Mouse (Mus musculus) thymus, postnatal 36 days (tissue): ENCODE measurements around the gene Fam47c.

Experiments used
- DNase-seq, 2 experiments: peaks; one replicate each; pipeline ENCODE4 v3.0.0; 2022; ENCODE audit warnings: mixed read lengths in 2 of 2

The Fam47c gene

DNA sequence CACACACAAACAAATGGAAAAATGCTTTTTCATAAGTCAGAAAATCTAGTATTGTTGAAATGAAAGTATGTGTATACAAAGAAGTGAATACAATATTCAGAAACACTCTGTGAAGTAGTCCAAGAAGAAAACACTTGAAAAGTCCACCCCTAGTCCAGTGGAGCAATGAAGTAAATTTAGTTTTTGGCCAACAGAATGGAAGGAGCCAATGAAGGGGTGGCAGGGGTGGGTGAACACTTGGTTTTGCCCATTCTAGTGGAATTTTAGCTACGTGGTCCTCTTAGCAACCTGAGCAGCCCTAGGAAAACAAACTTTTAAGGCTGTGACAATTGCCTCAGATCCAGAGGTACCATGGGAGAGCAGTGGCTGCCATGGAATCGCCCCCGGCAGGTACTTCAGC is at the start of gene Fam47c:
Gene Fam47c (plus strand): TSS at position 301 of the 400 bp plus-strand sequence.
- DNase-seq = no peak

DNA sequence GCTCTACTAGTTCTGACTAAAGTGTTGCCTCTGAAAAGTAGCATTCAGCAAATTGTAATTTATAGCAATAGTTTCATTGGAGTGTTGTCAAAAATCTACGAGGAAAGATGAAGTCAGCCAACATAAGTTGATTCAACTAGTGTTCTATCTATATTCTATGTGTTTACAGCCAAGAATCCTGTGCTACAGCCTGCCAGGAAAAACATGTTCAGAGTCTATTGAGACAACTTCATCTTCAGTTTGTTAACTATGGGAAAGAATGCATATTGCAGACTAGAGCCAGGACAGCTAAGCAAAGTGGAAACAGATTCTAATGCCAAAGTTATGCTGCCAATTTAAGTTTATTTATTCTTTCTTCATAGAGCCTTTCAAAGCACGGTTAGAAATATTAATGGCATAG is 31.8 kb downstream of the Fam47c start:
- DNase-seq = no peak

DNA sequence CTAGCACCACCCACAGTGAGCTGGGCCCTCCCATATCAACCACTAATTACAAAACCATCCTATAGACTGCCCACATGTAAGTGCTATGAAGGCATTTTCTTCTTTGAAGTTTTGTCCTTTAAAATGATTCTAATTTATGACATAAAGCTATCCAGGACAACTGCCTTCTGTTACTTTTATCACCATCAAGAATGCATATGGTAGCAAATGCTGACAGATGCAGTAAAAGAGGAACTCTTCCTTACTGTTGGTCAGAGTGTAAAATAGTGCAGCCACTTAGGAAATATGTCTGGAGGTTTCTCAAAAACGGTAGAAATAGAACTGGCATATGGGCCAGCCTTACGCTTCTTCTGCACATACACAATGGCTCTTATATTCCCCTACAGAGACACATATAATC is 39.5 kb downstream of the Fam47c start:
- DNase-seq = no peak
